17 mouse cellular contexts compared by ENCODE assay signal in genomic region chr11:51921355-51922125, GRCm38 (mm10). TPM values are rescaled to one million over a fixed set of nuclear protein-coding genes. Genes with fewer than 3 reads are reported as not detected.
A peak's percentile ranks its signal among the peaks of the same experiment; 100 is the strongest.
DNase-seq lines count a peak whose midpoint lies in the region; ATAC-seq lines count a peak whose summit lies in the region.
"Had no signal": no experiment of that assay in that cellular context is flagged by ENCODE, and none has a peak within 500 bp of the region (broad histone marks: within the 10 kb centered on the region; RNA-seq: fewer than 3 reads in every experiment).

No protein-coding gene starts in this region.

- no peaks in the 10 kb centered on the region for H3K36me3 ChIP-seq in forebrain, embryonic 15.5 days
- H3K36me3 ChIP-seq: limb, embryonic 13.5 days; midbrain, embryonic 15.5 days had no signal

- H3K4me1 ChIP-seq in forebrain, embryonic 15.5 days = peaks cover 3% of the 10 kb centered on the region

- no peaks in the 10 kb centered on the region for H3K9me3 ChIP-seq in forebrain, embryonic 15.5 days
- H3K9me3 ChIP-seq: midbrain, embryonic 15.5 days had no signal

- 85% methylated on average over 8 of the region's 8 CpGs for WGBS in forebrain, embryonic 15.5 days

- no peak overlapping the region for H3K4me3 ChIP-seq in forebrain, embryonic 15.5 days
- H3K4me3 ChIP-seq: left cerebral cortex, adult 2 months; limb, embryonic 13.5 days; midbrain, embryonic 15.5 days had no signal

- no peak overlapping the region for H3K4me2 ChIP-seq in forebrain, embryonic 15.5 days (replicated peaks)
- H3K4me2 ChIP-seq: limb, embryonic 13.5 days; midbrain, embryonic 15.5 days had no signal

- DNase-seq in layer of hippocampus, adult 11-12 months (ENCODE audit: low spot score) = peak; percentile 52
- DNase-seq in layer of hippocampus, adult 9-10 months (ENCODE audit: low spot score) = no peak
- DNase-seq in adipocyte (ENCODE audit: low spot score) = peak; percentile 51
- DNase-seq in gastrocnemius, adult 18-20 months (ENCODE audit: low spot score) = peak; percentile 89
- DNase-seq: adrenal gland, adult 8-10 months; cerebellum, adult 11-12 months; forebrain, postnatal 0 days; heart, postnatal 4 days; lung, postnatal 10 days; thymus, postnatal 14 days had no signal

- H3K9ac ChIP-seq in forebrain, embryonic 15.5 days (replicated peaks) = no peak overlapping the region
- H3K9ac ChIP-seq: forebrain, postnatal 0 days; limb, embryonic 13.5 days; midbrain, embryonic 15.5 days had no signal

- no peak overlapping the region for H3K27ac ChIP-seq in forebrain, embryonic 15.5 days (replicated peaks)
- H3K27ac ChIP-seq: left cerebral cortex, adult 2 months; limb, embryonic 13.5 days; midbrain, embryonic 15.5 days had no signal

- peak; percentile 75 for ATAC-seq in megakaryocyte, adult 5-6 weeks (ENCODE audit: poor library complexity, severe bottlenecking)
- ATAC-seq in forebrain, embryonic 15.5 days (replicated peaks) = no peak
- ATAC-seq in inflammation-experienced regulatory T-cells, adult 6 months = no peak
- ATAC-seq: forebrain, postnatal 0 days; intestine, embryonic 16.5 days; midbrain, embryonic 15.5 days had no signal

- H3K27me3 ChIP-seq in forebrain, embryonic 15.5 days = no peaks in the 10 kb centered on the region
- H3K27me3 ChIP-seq: limb, embryonic 13.5 days; midbrain, embryonic 15.5 days had no signal

RNA-seq across cellular contexts. Expression of gene Cdkn2aipnl, which starts 45.9 kb away (rescaled TPM):
- total RNA-seq in gastrocnemius, adult 18-20 months (2021) = 10 to 100 TPM; 24.3 to 27.2 TPM
- 66.6 and 70.7 TPM in 2 replicates for total RNA-seq in megakaryocyte, adult 5-6 weeks (2015)
- 40.5 and 41.5 TPM in 2 replicates for total RNA-seq in megakaryocyte, adult 5-6 weeks (2017)
- 113 and 118 TPM in 2 replicates for polyA plus RNA-seq in forebrain, embryonic 15.5 days (2015; fragmentation: Nextera tagmentation; extraction: Ambion mirVana)
- 100 to 1,000 TPM in 1 of 3 experiments, 10 to 100 TPM in 2; 87.2 to 108 (median 97.6) TPM for polyA plus RNA-seq in inflammation-experienced regulatory T-cells, adult 6 months (2017; shearing (Covaris generic))
